Mouse (Mus musculus): ENCODE measurements around the gene Cnnm1. TPM values are rescaled to one million over a fixed set of nuclear protein-coding genes. Genes with fewer than 3 reads are reported as not detected.
A peak's percentile ranks its signal among the peaks of the same experiment; 100 is the strongest.

Cnnm1 gene
- total RNA-seq, 2 experiments from 2014 or later: 0.10 to 0.16 TPM

- DNase-seq: peak; percentile 68 to 71
These were observed 71.7 kb downstream of the Cnnm1 start for GRCm38 (mm10) chr19:43511621-43512620.

- no peak for DNase-seq
These were observed 73.6 kb downstream of the Cnnm1 start for GRCm38 (mm10) chr19:43513874-43514273.

- no peak for DNase-seq
These were observed 75.6 kb downstream of the Cnnm1 start for GRCm38 (mm10) chr19:43515668-43516396.

GRCm38 (mm10) chr19:43516397-43517035, 76.3 kb downstream of the Cnnm1 start:
- peak; percentile 10 to 18 for DNase-seq

GRCm38 (mm10) chr19:43517320-43517719, 77.1 kb downstream of the Cnnm1 start:
- no peak for DNase-seq

GRCm38 (mm10) chr19:43517808-43518207, 77.6 kb downstream of the Cnnm1 start:
- DNase-seq: no peak

GRCm38 (mm10) chr19:43518261-43518660, 78.0 kb downstream of the Cnnm1 start:
- DNase-seq: no peak

GRCm38 (mm10) chr19:43519226-43519625, 79.0 kb downstream of the Cnnm1 start:
- no peak for DNase-seq

- peak in 1 of 2 experiments; percentile 12 for DNase-seq
These were observed 80.2 kb downstream of the Cnnm1 start for GRCm38 (mm10) chr19:43520402-43520801.

- no peak for DNase-seq
These were observed 81.1 kb downstream of the Cnnm1 start for GRCm38 (mm10) chr19:43521362-43521761.

- peak; percentile 23 to 35 for DNase-seq
These were observed 81.8 kb downstream of the Cnnm1 start for GRCm38 (mm10) chr19:43521996-43522395.

GRCm38 (mm10) chr19:43523551-43523950, 83.3 kb downstream of the Cnnm1 start:
- DNase-seq: peak; percentile 29 to 48

- peak; percentile 94 for DNase-seq
These were observed 84.2 kb downstream of the Cnnm1 start, which contains the start of gene Got1 for GRCm38 (mm10) chr19:43524187-43525103. Got1 (minus strand) TSS chr19:43524605.

GRCm38 (mm10) chr19:43525104-43525482, 84.9 kb downstream of the Cnnm1 start:
- peak; percentile 66 to 71 for DNase-seq

GRCm38 (mm10) chr19:43525566-43525965, 85.3 kb downstream of the Cnnm1 start:
- DNase-seq: no peak

- no peak for DNase-seq
These were observed 85.8 kb downstream of the Cnnm1 start for GRCm38 (mm10) chr19:43526025-43526424.

GRCm38 (mm10) chr19:43527131-43527530, 86.9 kb downstream of the Cnnm1 start:
- DNase-seq: peak in 1 of 2 experiments; percentile 23

GRCm38 (mm10) chr19:43528056-43528587, 87.9 kb downstream of the Cnnm1 start:
- no peak for DNase-seq

GRCm38 (mm10) chr19:43530197-43530770, 90.0 kb downstream of the Cnnm1 start:
- DNase-seq: peak; percentile 71 to 77

- DNase-seq: no peak
These were observed 90.7 kb downstream of the Cnnm1 start for GRCm38 (mm10) chr19:43530921-43531320.
